In the genomic region with DNA sequence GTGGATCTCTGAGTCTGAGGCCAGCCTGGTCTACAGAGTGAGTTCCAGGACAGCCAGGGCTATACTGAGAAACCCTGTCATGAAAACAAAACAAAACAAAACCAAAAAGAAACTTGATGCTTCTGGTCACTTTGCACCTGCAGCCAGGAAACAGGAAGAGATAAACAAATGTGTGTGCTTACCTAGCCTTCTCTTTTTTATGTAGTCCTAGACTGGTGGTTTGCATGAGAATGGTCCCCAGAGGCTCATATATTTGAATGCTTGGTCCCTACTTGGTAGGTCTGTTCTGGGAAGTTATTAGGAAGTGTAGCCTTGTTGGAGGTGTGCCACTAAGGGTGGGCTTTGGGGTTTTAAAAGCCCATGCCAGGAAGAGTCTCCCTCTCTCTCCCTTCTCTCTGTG, we compare ENCODE assay signal across 21 mouse cellular contexts.
"Had no signal": no experiment of that assay in that cellular context is flagged by ENCODE, and none has a peak within 500 bp of the region (broad histone marks: within the 10 kb centered on the region; RNA-seq: fewer than 3 reads in every experiment).

No protein-coding gene starts in this region.

- H3K27ac ChIP-seq: heart, embryonic 10.5 days; hindbrain, embryonic 10.5 days; hindbrain, embryonic 12.5 days; hindbrain, embryonic 14.5 days; layer of hippocampus, adult 2 months; left cerebral cortex, adult 2 months; limb, embryonic 10.5 days; limb, embryonic 12.5 days; liver, embryonic 12.5 days had no signal

- H3K36me3 ChIP-seq: hindbrain, embryonic 12.5 days had no signal

- H3K4me3 ChIP-seq: heart, embryonic 10.5 days; heart, embryonic 12.5 days; hindbrain, embryonic 10.5 days; hindbrain, embryonic 12.5 days; layer of hippocampus, adult 2 months; left cerebral cortex, adult 2 months; limb, embryonic 10.5 days; limb, embryonic 12.5 days; liver, embryonic 12.5 days had no signal

- DNase-seq: gastrocnemius, postnatal 25 days; heart, adult 18-20 months; heart, postnatal 10 days; heart, postnatal 4 days; kidney, adult 11 months; kidney, adult 2 months; kidney, adult 9 months; kidney, postnatal 10 days; kidney, postnatal 25 days; kidney, postnatal 4 days; liver had no signal

- H3K27me3 ChIP-seq: heart, embryonic 12.5 days; hindbrain, embryonic 12.5 days; limb, embryonic 12.5 days; liver, embryonic 12.5 days had no signal

- H3K9me3 ChIP-seq: heart, embryonic 10.5 days; heart, embryonic 12.5 days; hindbrain, embryonic 10.5 days; hindbrain, embryonic 12.5 days; limb, embryonic 10.5 days; limb, embryonic 12.5 days; liver, embryonic 12.5 days had no signal
